Mouse (Mus musculus) cerebral cortex, adult 2 months (tissue): Measurements from ENCODE around the gene Celf5.

ENCODE experiments used
- WGBS: fragments of 180-500 bp; shearing (Covaris S2); methylation state at CpG from one replicate; pipeline ENCODE4 v1.1.7; 2018; 5-methylcytosine and 5-hydroxymethylcytosine counted together

The Celf5 gene

DNA sequence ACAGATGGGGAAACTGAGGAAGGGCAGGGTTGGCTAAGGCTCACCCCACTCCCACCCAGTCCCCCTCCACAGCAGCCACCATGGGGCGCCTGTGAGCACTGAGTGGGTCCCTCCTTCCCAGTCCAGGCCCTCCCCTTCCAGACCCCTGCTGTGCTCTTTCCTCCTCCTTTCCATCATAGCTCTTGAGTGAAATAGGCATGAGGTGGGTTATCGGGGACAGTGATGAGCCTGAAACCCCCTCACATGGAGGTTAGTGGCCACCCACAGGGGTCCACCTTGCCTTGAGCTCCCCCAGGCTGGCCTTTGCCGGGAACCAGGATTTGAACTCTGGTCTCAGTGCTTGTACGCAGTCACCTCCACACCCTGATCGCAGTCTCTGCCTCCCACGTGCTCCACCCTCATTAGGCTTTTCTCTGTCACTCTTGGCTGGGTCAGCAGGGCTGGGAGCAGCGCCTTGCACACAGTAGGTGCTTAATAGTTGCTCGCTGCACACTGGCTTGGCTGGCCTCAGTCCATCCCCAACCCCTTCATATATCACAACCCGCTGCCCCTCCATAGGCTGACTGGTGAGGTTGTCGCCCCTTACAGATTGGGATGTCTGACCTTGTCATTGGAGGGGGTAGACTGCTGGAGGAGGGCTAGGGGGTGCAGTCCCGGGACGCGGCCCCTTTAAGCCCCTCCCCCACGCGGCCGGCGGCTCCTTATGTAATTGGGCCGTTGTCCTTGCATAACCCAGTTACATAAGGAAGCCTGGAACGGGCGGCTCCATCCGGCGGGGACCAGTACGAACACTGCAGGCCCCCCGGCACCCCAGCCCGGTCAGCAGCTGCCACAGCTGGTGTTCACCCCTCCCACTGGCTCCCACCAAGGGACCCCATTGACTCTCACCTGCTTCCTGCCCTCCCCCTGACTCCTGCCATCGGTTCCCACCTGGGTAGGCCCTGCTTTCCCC is 68.9 kb downstream of the Celf5 start:
- 22% methylated on average over 26 of the region's 26 CpGs for WGBS

DNA sequence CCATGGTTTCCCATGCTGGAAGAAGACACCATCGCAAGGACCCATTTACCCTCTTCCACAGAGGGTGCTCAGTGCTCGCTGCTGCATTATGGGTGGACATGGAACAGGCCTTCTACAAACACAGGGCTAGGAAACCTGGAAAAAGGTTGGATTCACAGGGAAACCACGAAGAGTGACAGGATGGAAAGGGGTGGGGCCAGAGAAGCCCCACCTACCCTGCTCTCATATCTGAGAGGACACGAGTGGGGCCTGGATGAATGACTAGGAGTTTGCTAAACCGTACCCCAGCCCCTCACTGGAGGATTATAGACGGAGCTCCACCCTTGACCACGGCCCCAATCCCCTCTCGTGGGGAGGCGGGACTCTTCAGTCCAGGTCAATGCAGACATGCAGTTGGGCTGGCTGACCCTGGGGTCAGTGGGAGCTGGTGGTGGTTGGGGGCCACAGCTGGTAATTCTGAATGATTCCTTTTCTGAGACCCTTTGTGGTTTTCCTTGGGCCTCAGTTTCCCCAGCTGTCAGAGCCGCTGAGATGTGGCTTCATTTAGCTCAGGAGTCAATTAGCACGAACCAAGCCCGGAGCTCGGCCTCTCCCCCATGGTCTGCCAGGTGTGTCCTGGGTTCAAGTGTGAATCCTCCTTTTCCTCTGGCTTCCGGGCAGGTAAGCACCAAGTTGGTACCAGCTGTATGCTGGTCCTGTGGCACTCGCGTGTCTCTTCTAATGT is 69.8 kb downstream of the Celf5 start:
- 69% methylated on average over 16 of the region's 16 CpGs for WGBS

DNA sequence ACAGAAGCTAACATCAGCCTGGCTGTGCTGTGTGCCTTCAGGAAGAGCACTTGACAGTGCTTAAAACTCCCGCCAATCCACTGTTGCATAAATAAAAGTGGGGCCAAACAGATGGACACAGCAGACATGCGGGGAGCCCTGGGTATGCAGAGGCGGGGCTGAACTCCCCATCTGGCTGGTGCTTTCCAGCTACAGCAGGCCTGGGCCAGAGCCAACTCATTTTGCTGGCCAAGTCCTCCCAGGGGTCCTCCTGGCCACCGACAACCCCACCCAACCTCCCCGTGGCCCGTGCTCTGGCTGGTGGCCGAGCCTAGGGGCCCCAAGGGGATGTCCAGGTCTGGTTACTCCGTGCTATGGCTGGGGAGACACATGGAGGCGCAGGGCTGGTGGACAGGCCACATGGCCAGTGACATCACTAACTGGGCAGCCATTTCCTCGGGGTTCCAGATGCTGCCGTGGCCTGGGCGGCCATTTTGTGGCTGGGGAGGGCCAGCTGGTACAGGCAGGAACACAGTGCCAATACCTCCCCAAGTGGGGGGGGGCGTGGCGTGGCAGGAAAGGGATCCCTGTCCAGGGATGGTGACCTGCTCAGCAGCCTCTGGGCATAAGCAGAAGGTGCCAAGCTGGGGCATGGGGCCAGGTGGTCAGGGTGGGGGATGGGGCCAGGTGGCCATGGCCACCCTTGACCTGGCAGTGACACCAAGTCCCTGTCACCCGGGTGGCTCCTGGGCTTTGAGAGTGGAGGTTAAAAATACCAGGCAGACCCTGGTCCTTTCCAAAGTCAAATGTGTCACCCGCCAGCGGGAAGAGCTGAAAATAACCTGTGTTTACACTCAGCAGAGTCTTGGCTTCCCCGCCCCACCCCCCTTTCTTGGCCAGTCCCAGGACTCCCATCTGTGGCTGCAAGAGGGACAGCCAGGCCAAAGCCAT is 70.8 kb downstream of the Celf5 start:
- WGBS = 29% methylated on average over 18 of the region's 18 CpGs

DNA sequence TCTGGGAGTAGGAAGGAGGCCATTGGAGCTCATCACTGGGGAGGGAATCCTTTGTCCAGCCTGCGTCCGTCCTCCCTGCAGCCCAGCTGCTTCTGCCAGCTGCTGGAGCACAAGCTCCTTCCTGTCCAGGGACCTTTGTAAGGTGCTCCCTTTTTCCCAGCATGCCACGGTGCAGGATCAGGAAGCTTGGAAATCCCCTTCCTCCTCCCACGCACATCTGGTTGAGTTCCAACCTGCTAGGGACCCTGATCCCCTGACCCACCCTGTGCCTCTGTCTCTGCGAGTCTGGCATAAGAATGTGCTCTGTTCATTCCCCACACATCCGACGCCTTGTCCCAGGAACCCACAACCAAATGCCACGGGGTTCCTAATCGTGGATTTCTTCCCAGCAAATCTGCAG is 71.5 kb downstream of the Celf5 start:
- WGBS = 32% methylated on average over 9 of the region's 9 CpGs

DNA sequence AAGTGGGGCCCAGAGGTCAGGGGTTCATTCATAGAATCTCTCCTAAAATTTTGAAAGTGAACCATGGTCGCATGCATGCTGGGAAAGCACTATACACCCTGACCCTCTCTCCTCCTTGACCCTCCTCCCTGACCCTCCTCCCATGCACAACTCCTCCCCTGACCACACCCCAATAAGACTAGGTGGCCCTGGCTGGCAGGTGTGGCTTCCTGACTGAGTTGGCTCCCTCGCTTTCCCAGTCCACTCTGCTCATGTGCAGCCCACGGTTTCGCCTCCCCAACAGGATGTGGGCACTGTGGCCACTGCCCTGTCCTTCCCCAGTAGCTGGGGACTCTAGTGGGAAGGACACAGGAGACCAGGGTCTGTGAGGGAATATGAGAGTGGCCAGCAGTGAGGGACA is 72.2 kb downstream of the Celf5 start:
- whole genome bisulfite sequencing = 80% methylated on average over 4 of the region's 4 CpGs

DNA sequence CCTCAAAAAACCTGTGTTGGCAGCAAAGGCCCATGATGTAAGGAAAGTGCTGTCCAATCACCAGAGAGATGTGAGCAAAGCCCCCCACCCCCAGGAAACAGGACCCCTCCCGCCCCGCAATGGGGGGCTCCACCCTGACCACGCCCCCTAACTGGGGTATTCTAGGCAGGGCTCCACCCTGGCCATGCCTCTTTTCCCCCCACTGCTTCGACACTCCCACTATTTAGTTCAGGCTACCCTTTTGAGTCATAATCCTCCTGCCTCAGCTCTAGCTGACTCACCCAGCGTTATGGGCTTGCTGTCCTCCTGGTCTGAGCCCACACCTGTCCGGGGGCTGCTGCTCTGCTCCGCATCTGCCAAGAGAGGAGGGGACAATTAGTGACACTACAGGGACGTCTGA is 73.2 kb downstream of the Celf5 start:
- WGBS = 24% methylated on average over 8 of the region's 8 CpGs
